Comparison of ENCODE assay signal across 28 mouse cellular contexts in the genomic region with DNA sequence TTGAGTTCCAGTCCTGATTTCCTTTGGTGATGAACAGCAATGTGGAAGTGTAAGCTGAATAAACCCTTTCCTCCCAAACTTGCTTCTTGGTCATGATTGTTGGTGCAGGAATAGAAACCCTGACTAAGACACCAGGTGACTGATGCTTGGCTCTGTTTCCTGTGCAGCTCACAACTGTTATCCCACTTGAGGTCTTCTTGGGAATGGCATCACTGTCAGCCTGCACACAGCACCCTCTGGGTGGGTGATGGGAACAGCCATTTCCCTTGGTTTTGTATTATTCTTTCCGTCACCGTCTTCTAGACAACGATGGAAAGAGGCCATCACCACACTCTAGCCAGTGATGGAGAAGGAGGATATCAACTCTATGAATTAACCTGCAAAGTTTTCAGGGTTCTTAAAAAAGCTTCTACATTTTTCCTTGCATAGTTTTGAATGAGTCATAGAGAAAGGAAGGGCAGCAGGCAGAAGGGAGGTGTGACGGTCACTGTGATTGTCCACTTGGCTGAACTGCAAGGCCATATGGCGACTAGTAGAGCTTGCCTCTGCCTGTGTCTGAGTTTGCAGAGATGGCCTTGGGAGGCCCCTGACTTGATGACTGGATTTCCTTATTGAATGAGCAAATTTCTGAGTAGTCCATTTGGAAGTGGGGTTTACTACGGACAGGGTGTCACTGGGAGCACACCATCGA. TPM values are rescaled to one million over a fixed set of nuclear protein-coding genes. Genes with fewer than 3 reads are reported as not detected.
A peak's percentile ranks its signal among the peaks of the same experiment; 100 is the strongest.
DNase-seq lines count a peak whose midpoint lies in the region; ATAC-seq and TF ChIP-seq lines count a peak whose summit lies in the region.
"Had no signal": no experiment of that assay in that cellular context is flagged by ENCODE, and none has a peak within 500 bp of the region (broad histone marks: within the 10 kb centered on the region; RNA-seq: fewer than 3 reads in every experiment).

No protein-coding gene starts in this region.

- no peaks in the 10 kb centered on the region for H3K9me3 ChIP-seq in kidney, embryonic 14.5 days (ENCODE audit: control insufficient read depth, low read length)
- H3K9me3 ChIP-seq: forebrain, embryonic 13.5 days; heart, embryonic 10.5 days; liver, embryonic 15.5 days; lung, embryonic 15.5 days; neural tube, embryonic 13.5 days had no signal

- no peak overlapping the region for H3K9ac ChIP-seq in kidney, embryonic 14.5 days (ENCODE audit: low read depth, low read length)
- H3K9ac ChIP-seq: forebrain, embryonic 13.5 days; hindbrain, embryonic 14.5 days; liver, embryonic 15.5 days; lung, embryonic 15.5 days; neural tube, embryonic 13.5 days had no signal

- no peaks in the 10 kb centered on the region for H3K27me3 ChIP-seq in cerebellum, adult 2 months (ENCODE audit: control insufficient read depth, insufficient read depth, low read length)
- H3K27me3 ChIP-seq in kidney, embryonic 14.5 days (ENCODE audit: control insufficient read depth, insufficient read depth, low read length): no peaks in the 10 kb centered on the region
- H3K27me3 ChIP-seq: forebrain, embryonic 13.5 days; liver, embryonic 15.5 days; lung, embryonic 15.5 days; neural tube, embryonic 13.5 days had no signal

- ATAC-seq in frontal cortex, adult (ENCODE audit: low TSS enrichment): no peak
- ATAC-seq in kidney, embryonic 14.5 days (ENCODE audit: low FRiP score, low TSS enrichment): no peak
- ATAC-seq: forebrain, embryonic 13.5 days; inflammation-experienced regulatory T-cells, adult 6 months had no signal

- no peak for TF ChIP-seq CTCF in cerebellum, adult 2 months (IDR thresholded peaks at IDR 0.05; ENCODE audit: borderline replicate concordance, insufficient read depth, low read depth, low read length)

- peak; percentile 65 to 81 for DNase-seq in cerebellum, adult 2 months
- DNase-seq in cerebellum, postnatal 4 days (ENCODE audit: low spot score in 2 of 2): no peak
- peak; percentile 76 for DNase-seq in adrenal gland, postnatal 14 days
- DNase-seq in cerebellum, adult 9-11 months: peak; percentile 49
- no peak for DNase-seq in embryo, embryonic 10 days (ENCODE audit: low spot score)
- DNase-seq: gastrocnemius, postnatal 10 days; heart, postnatal 4 days; kidney, adult 18-20 months; left cerebral cortex, postnatal 4 days; liver; lung, postnatal 36 days; midbrain, embryonic 14.5 days; retina, postnatal 1 day; thymus, postnatal 25 days had no signal

- H3K27ac ChIP-seq in cerebellum, adult 2 months (ENCODE audit: insufficient read depth, low read length): no peak overlapping the region
- no peak overlapping the region for H3K27ac ChIP-seq in kidney, embryonic 14.5 days (ENCODE audit: low read depth, low read length)
- H3K27ac ChIP-seq: forebrain, embryonic 13.5 days; heart, embryonic 10.5 days; hindbrain, embryonic 14.5 days; kidney, postnatal 0 days; liver, embryonic 15.5 days; lung, embryonic 15.5 days; neural tube, embryonic 13.5 days had no signal

- no peaks in the 10 kb centered on the region for H3K36me3 ChIP-seq in kidney, embryonic 14.5 days (ENCODE audit: control insufficient read depth, insufficient read depth, low read length)
- H3K36me3 ChIP-seq: heart, embryonic 10.5 days; liver, embryonic 15.5 days; lung, embryonic 15.5 days; neural tube, embryonic 13.5 days had no signal

- H3K4me1 ChIP-seq in cerebellum, adult 2 months (ENCODE audit: control insufficient read depth, insufficient read depth, low read length): no peaks in the 10 kb centered on the region; the same call in none of the 2 replicates
- H3K4me1 ChIP-seq in kidney, embryonic 14.5 days (ENCODE audit: control insufficient read depth, insufficient read depth, low read length): no peaks in the 10 kb centered on the region
- H3K4me1 ChIP-seq: forebrain, embryonic 13.5 days; heart, embryonic 10.5 days; lung, embryonic 15.5 days; megakaryocyte, embryonic 14.5 days; neural tube, embryonic 13.5 days had no signal

- 65% methylated on average over 7 of the region's 7 CpGs for WGBS in cerebellum, adult 2 months
- WGBS in kidney, embryonic 14.5 days: 84% methylated on average over 7 of the region's 7 CpGs

- no peak for TF ChIP-seq POLR2A in cerebellum, adult 2 months (IDR thresholded peaks at IDR 0.05; ENCODE audit: borderline replicate concordance, insufficient read depth, low read length)

- H3K4me2 ChIP-seq in kidney, embryonic 14.5 days (replicated peaks; ENCODE audit: low read depth, low read length): no peak overlapping the region
- H3K4me2 ChIP-seq: forebrain, embryonic 13.5 days; hindbrain, embryonic 14.5 days; liver, embryonic 15.5 days; lung, embryonic 15.5 days; neural tube, embryonic 13.5 days had no signal

- H3K4me3 ChIP-seq in cerebellum, adult 2 months (replicated peaks; ENCODE audit: insufficient read depth, low read depth, low read length): no peak overlapping the region
- no peak overlapping the region for H3K4me3 ChIP-seq in kidney, embryonic 14.5 days (ENCODE audit: low read length)
- H3K4me3 ChIP-seq: forebrain, embryonic 13.5 days; heart, embryonic 10.5 days; liver, embryonic 15.5 days; lung, embryonic 15.5 days; megakaryocyte, embryonic 14.5 days; myocyte; neural tube, embryonic 13.5 days had no signal

RNA-seq across cellular contexts. Expression of gene Apol7a, which starts 14.4 kb away (rescaled TPM):
- polyA plus RNA-seq in cerebellum, adult 2 months (2012; rRNA removed): 0.06 and 0.07 TPM in 2 replicates
- total RNA-seq in adrenal gland, postnatal 14 days (2021): 0.41 and 4.8 TPM in 2 replicates
- not detected in 2 replicates for polyA plus RNA-seq in kidney, embryonic 14.5 days (2014; fragmentation: Nextera tagmentation; extraction: Ambion mirVana)
- total RNA-seq: granulocyte monocyte progenitor cell, adult 5-6 weeks; layer of hippocampus, postnatal 14 days; left cerebral cortex, postnatal 4 days had no signal
- polyA plus RNA-seq: forebrain, embryonic 13.5 days; heart, embryonic 10.5 days; hindbrain, embryonic 14.5 days; inflammation-experienced regulatory T-cells, adult 6 months; midbrain, embryonic 14.5 days had no signal

RNA-seq across cellular contexts. Expression of gene Apol9a, which starts 26.4 kb away (rescaled TPM):
- 0.59 and 1.0 TPM in 2 replicates for polyA plus RNA-seq in cerebellum, adult 2 months (2012; rRNA removed)
- 0.23 and 0.85 TPM in 2 replicates for total RNA-seq in adrenal gland, postnatal 14 days (2021)
- polyA plus RNA-seq in kidney, embryonic 14.5 days (2014; fragmentation: Nextera tagmentation; extraction: Ambion mirVana): not detected in 2 replicates
- total RNA-seq: gastrocnemius, postnatal 10 days; granulocyte monocyte progenitor cell, adult 5-6 weeks; layer of hippocampus, postnatal 14 days had no signal
- polyA plus RNA-seq: forebrain, embryonic 13.5 days; heart, embryonic 10.5 days; hindbrain, embryonic 14.5 days; midbrain, embryonic 14.5 days had no signal

Comparison
In these comparisons a context has a peak if more than half of its experiments do, and no peak if none do; other contexts are left out.
1. DNase-seq: peak in cerebellum, adult 2 months (2 of 2), adrenal gland, postnatal 14 days (single experiment) and cerebellum, adult 9-11 months (single experiment); none in cerebellum, postnatal 4 days (0 of 2) and embryo, embryonic 10 days (single experiment).